Mouse (Mus musculus) ES-E14 (cell line): ENCODE measurements around the gene Bax.

Experiments
- CHD2 ChIP-seq: IDR thresholded peaks from 2 replicates; pipeline ENCODE4 v1.6.1; 2014; ENCODE audit warnings: mild to moderate bottlenecking, low read depth, low read length, inconsistent platforms
- MAFK ChIP-seq: IDR thresholded peaks from 2 replicates; pipeline ENCODE4 v1.6.1; 2014; ENCODE audit warnings: mild to moderate bottlenecking, low read depth, low read length, inconsistent platforms; ENCODE audit not compliant: insufficient read depth
- ZNF384 ChIP-seq: IDR thresholded peaks from 2 replicates; pipeline ENCODE4 v1.6.1; 2012; ENCODE audit warnings: low read depth, low read length, inconsistent platforms

DNA sequence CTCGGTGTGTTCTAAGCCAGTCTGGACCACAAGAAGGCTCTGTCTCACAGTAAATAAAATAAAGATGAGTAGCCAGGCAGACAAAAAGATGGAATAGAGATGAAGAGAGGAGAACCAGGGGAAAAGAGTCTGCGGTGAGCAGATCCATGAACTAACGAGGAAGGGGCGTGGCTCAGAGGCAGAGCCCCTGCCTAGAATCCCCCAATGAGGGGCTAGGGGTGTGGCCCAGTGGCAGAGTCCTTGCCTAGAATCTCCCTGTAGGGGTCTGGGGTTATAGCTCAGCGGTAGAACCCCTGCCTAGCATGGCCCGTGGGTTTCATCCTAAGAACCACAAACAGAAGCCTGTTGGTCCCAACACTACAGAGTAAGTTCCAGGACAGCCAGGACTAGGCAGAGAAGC, 29.7 kb downstream of the Bax start:
- TF ChIP-seq ZNF384 (no peak), CHD2 (no peak), MAFK (no peak)
